ENCODE assay signal across 12 mouse cellular contexts in genomic region chr3:36406340-36406739, GRCm38 (mm10).
DNase-seq lines count a peak whose midpoint lies in the region; ATAC-seq and TF ChIP-seq lines count a peak whose summit lies in the region.
"Had no signal": no experiment of that assay in that cellular context is flagged by ENCODE, and none has a peak within 500 bp of the region (broad histone marks: within the 10 kb centered on the region; RNA-seq: fewer than 3 reads in every experiment).

No protein-coding gene starts in this region.

- H3K36me3 ChIP-seq in forebrain, embryonic 15.5 days = no peaks in the 10 kb centered on the region
- no peaks in the 10 kb centered on the region for H3K36me3 ChIP-seq in forebrain, embryonic 11.5 days (ENCODE audit: control insufficient read depth, insufficient read depth, low read length)
- H3K36me3 ChIP-seq in liver, embryonic 12.5 days = no peaks in the 10 kb centered on the region

- no peak overlapping the region for H3K27ac ChIP-seq in forebrain, embryonic 15.5 days (replicated peaks)
- no peak overlapping the region for H3K27ac ChIP-seq in forebrain, embryonic 11.5 days (ENCODE audit: low read depth, low read length)
- H3K27ac ChIP-seq in layer of hippocampus, adult 2 months = no peak overlapping the region
- no peak overlapping the region for H3K27ac ChIP-seq in liver, embryonic 12.5 days
- H3K27ac ChIP-seq: macrophage had no signal

- DNase-seq in forebrain, embryonic 11.5 days (ENCODE audit: low spot score) = no peak
- DNase-seq in layer of hippocampus, adult 8-10 months (ENCODE audit: low spot score in 2 of 2) = peak; percentile 10 to 11
- no peak for DNase-seq in layer of hippocampus, adult 2 months (ENCODE audit: low spot score in 2 of 2)
- DNase-seq in adipocyte (ENCODE audit: low spot score) = peak; percentile 78
- peak; percentile 76 to 79 for DNase-seq in heart, adult 9 months (ENCODE audit: low spot score in 2 of 2)
- DNase-seq in frontal cortex, adult 2 months (ENCODE audit: extremely low spot score in 1 of 2, low spot score in 1 of 2) = no peak
- DNase-seq: cerebellum, adult 11 months; thymus, adult 18-20 months had no signal

- no peak overlapping the region for H3K4me3 ChIP-seq in forebrain, embryonic 15.5 days
- no peak overlapping the region for H3K4me3 ChIP-seq in forebrain, embryonic 11.5 days (ENCODE audit: low read depth, low read length)
- H3K4me3 ChIP-seq in layer of hippocampus, adult 2 months = no peak overlapping the region
- H3K4me3 ChIP-seq in liver, embryonic 12.5 days = no peak overlapping the region

- H3K9me3 ChIP-seq in forebrain, embryonic 15.5 days = no peaks in the 10 kb centered on the region
- no peaks in the 10 kb centered on the region for H3K9me3 ChIP-seq in forebrain, embryonic 11.5 days (ENCODE audit: control insufficient read depth, low read length)
- H3K9me3 ChIP-seq in liver, embryonic 12.5 days (replicated peaks) = no peaks in the 10 kb centered on the region

- peak; percentile 61; the same call in 1 of the 2 replicates for ATAC-seq in forebrain, embryonic 15.5 days (replicated peaks)
- ATAC-seq in forebrain, embryonic 11.5 days (replicated peaks; ENCODE audit: low FRiP score) = no peak
- no peak for ATAC-seq in liver, embryonic 12.5 days
- ATAC-seq: CD4-positive, CD25-positive, alpha-beta regulatory T cell, adult 4 months had no signal

- no peak overlapping the region for H3K4me2 ChIP-seq in forebrain, embryonic 15.5 days (replicated peaks)
- no peak overlapping the region for H3K4me2 ChIP-seq in forebrain, embryonic 11.5 days (ENCODE audit: low read depth, low read length, severe bottlenecking)
- H3K4me2 ChIP-seq in liver, embryonic 12.5 days = no peak overlapping the region

- no peaks in the 10 kb centered on the region for H3K27me3 ChIP-seq in forebrain, embryonic 15.5 days
- H3K27me3 ChIP-seq in forebrain, embryonic 11.5 days (ENCODE audit: control insufficient read depth, insufficient read depth, low read length) = no peaks in the 10 kb centered on the region
- H3K27me3 ChIP-seq in liver, embryonic 12.5 days (replicated peaks) = no peaks in the 10 kb centered on the region

- H3K4me1 ChIP-seq in forebrain, embryonic 15.5 days = no peaks in the 10 kb centered on the region
- H3K4me1 ChIP-seq in forebrain, embryonic 11.5 days (replicated peaks; ENCODE audit: control insufficient read depth, insufficient read depth, low read length) = no peaks in the 10 kb centered on the region
- no peaks in the 10 kb centered on the region for H3K4me1 ChIP-seq in liver, embryonic 12.5 days

- 42% methylated on average over 2 of the region's 2 CpGs for WGBS in forebrain, embryonic 15.5 days
- 74% methylated on average over 2 of the region's 2 CpGs for WGBS in forebrain, embryonic 11.5 days
- WGBS in liver, embryonic 12.5 days (ENCODE audit: insufficient replicate concordance) = 61% methylated on average over 2 of the region's 2 CpGs

- no peak overlapping the region for H3K9ac ChIP-seq in forebrain, embryonic 15.5 days (replicated peaks)
- H3K9ac ChIP-seq in forebrain, embryonic 11.5 days (ENCODE audit: low read length) = no peak overlapping the region
- no peak overlapping the region for H3K9ac ChIP-seq in liver, embryonic 12.5 days

- TF ChIP-seq CTCF in layer of hippocampus, adult 2 months (conservative IDR thresholded peaks at IDR 0.05) = no peak

Comparison
In these comparisons a context has a peak if more than half of its experiments do, and no peak if none do; other contexts are left out.
1. DNase-seq: peak in layer of hippocampus, adult 8-10 months (2 of 2), adipocyte (single experiment) and heart, adult 9 months (2 of 2); none in forebrain, embryonic 11.5 days (single experiment), layer of hippocampus, adult 2 months (0 of 2) and frontal cortex, adult 2 months (0 of 2).